Mouse (Mus musculus): ENCODE measurements around the gene E130309D02Rik. TPM values are rescaled to one million over a fixed set of nuclear protein-coding genes. Genes with fewer than 3 reads are reported as not detected.
A peak's percentile ranks its signal among the peaks of the same experiment; 100 is the strongest.

Gene E130309D02Rik
- polyA plus RNA-seq, 1 experiment from 2014 or later, result 24.0 TPM

GRCm38 (mm10) chr5:143279247-143279646, 35.9 kb downstream of the E130309D02Rik start:
- Histone ChIP-seq H3K4me1 (ENCODE audit: control insufficient read depth, insufficient read depth, low read length) (no peaks in the 10 kb centered on the region), H3K4me2 (ENCODE audit: low read depth, low read length) (no peak overlapping the region), H3K9ac (ENCODE audit: low read length) (no peak overlapping the region), H3K27ac (ENCODE audit: low read length) (no peak overlapping the region), H3K27me3 (ENCODE audit: control insufficient read depth, insufficient read depth, low read length) (peaks cover 28% of the 10 kb centered on the region), H3K9me3 (replicated peaks; ENCODE audit: control insufficient read depth, low read length) (no peaks in the 10 kb centered on the region), H3K36me3 (ENCODE audit: control insufficient read depth, insufficient read depth) (no peaks in the 10 kb centered on the region), H3K4me3 (ENCODE audit: low read length) (no peak overlapping the region)
- ATAC-seq (replicated peaks; ENCODE audit: extremely low read depth, insufficient read depth, low FRiP score), result no peak
- 50% methylated on average over 10 of the region's 10 CpGs for WGBS

- Histone ChIP-seq H3K4me1 (ENCODE audit: control insufficient read depth, insufficient read depth, low read length) (peaks cover under 1% of the 10 kb centered on the region; the same call in 1 of the 2 replicates), H3K9ac (ENCODE audit: low read length) (no peak overlapping the region), H3K4me2 (ENCODE audit: low read depth, low read length) (no peak overlapping the region), H3K27me3 (ENCODE audit: control insufficient read depth, insufficient read depth, low read length) (peaks cover 20% of the 10 kb centered on the region), H3K4me3 (ENCODE audit: low read length) (no peak overlapping the region), H3K9me3 (replicated peaks; ENCODE audit: control insufficient read depth, low read length) (no peaks in the 10 kb centered on the region), H3K27ac (ENCODE audit: low read length) (no peak overlapping the region), H3K36me3 (ENCODE audit: control insufficient read depth, insufficient read depth) (no peaks in the 10 kb centered on the region)
- ATAC-seq (replicated peaks; ENCODE audit: extremely low read depth, insufficient read depth, low FRiP score), result no peak
- WGBS, result 44% methylated on average over 5 of the region's 5 CpGs
These were observed 39.4 kb downstream of the E130309D02Rik start for GRCm38 (mm10) chr5:143275761-143276160.

- Histone ChIP-seq H3K27me3 (ENCODE audit: control insufficient read depth, insufficient read depth, low read length) (peaks cover 8% of the 10 kb centered on the region), H3K27ac (ENCODE audit: low read length) (no peak overlapping the region), H3K4me3 (ENCODE audit: low read length) (no peak overlapping the region), H3K36me3 (ENCODE audit: control insufficient read depth, insufficient read depth) (no peaks in the 10 kb centered on the region), H3K9me3 (replicated peaks; ENCODE audit: control insufficient read depth, low read length) (no peaks in the 10 kb centered on the region), H3K4me2 (ENCODE audit: low read depth, low read length) (no peak overlapping the region), H3K9ac (ENCODE audit: low read length) (no peak overlapping the region), H3K4me1 (ENCODE audit: control insufficient read depth, insufficient read depth, low read length) (peaks cover 14% of the 10 kb centered on the region)
- no peak for ATAC-seq (replicated peaks; ENCODE audit: extremely low read depth, insufficient read depth, low FRiP score)
- WGBS, result 84% methylated on average over 16 of the region's 16 CpGs
These were observed 42.4 kb downstream of the E130309D02Rik start for GRCm38 (mm10) chr5:143272540-143273330.

GRCm38 (mm10) chr5:143272108-143272507, 43.1 kb downstream of the E130309D02Rik start:
- no peak for ATAC-seq (replicated peaks; ENCODE audit: extremely low read depth, insufficient read depth, low FRiP score)
- 71% methylated on average over 3 of the region's 3 CpGs for whole genome bisulfite sequencing
- H3K9ac ChIP-seq (ENCODE audit: low read length), result no peak overlapping the region
- peaks cover 14% of the 10 kb centered on the region for H3K4me1 ChIP-seq (ENCODE audit: control insufficient read depth, insufficient read depth, low read length)
- H3K4me3 ChIP-seq (ENCODE audit: low read length), result no peak overlapping the region
- H3K9me3 ChIP-seq (replicated peaks; ENCODE audit: control insufficient read depth, low read length), result no peaks in the 10 kb centered on the region
- H3K27ac ChIP-seq (ENCODE audit: low read length), result no peak overlapping the region
- no peak overlapping the region for H3K4me2 ChIP-seq (ENCODE audit: low read depth, low read length)
- H3K27me3 ChIP-seq (ENCODE audit: control insufficient read depth, insufficient read depth, low read length), result peaks cover 2% of the 10 kb centered on the region
- no peaks in the 10 kb centered on the region for H3K36me3 ChIP-seq (ENCODE audit: control insufficient read depth, insufficient read depth)

- no peaks in the 10 kb centered on the region; the same call in none of the 2 replicates for H3K27me3 ChIP-seq (ENCODE audit: control insufficient read depth, insufficient read depth, low read length)
- H3K4me3 ChIP-seq (ENCODE audit: low read length), result no peak overlapping the region
- H3K4me2 ChIP-seq (ENCODE audit: low read depth, low read length), result no peak overlapping the region
- no peak for ATAC-seq (replicated peaks; ENCODE audit: extremely low read depth, insufficient read depth, low FRiP score)
- H3K36me3 ChIP-seq (ENCODE audit: control insufficient read depth, insufficient read depth), result no peaks in the 10 kb centered on the region
- no peak overlapping the region for H3K27ac ChIP-seq (ENCODE audit: low read length)
- H3K9ac ChIP-seq (ENCODE audit: low read length), result no peak overlapping the region
- H3K4me1 ChIP-seq (ENCODE audit: control insufficient read depth, insufficient read depth, low read length), result peaks cover 14% of the 10 kb centered on the region
- WGBS, result 65% methylated on average over 6 of the region's 6 CpGs
- H3K9me3 ChIP-seq (replicated peaks; ENCODE audit: control insufficient read depth, low read length), result no peaks in the 10 kb centered on the region
These were observed 43.5 kb downstream of the E130309D02Rik start for GRCm38 (mm10) chr5:143271642-143272041.

- no peaks in the 10 kb centered on the region for H3K36me3 ChIP-seq (ENCODE audit: control insufficient read depth, insufficient read depth)
- ATAC-seq (replicated peaks; ENCODE audit: extremely low read depth, insufficient read depth, low FRiP score), result 0 out of 2 replicates have a peak, but pooled peaks have one; percentile 8
- no peak overlapping the region for H3K27ac ChIP-seq (ENCODE audit: low read length)
- H3K4me3 ChIP-seq (ENCODE audit: low read length), result peak overlapping the region; percentile 94
- peak overlapping the region; percentile 90 for H3K9ac ChIP-seq (ENCODE audit: low read length)
- 4% methylated on average over 12 of the region's 12 CpGs for WGBS
- no peaks in the 10 kb centered on the region for H3K9me3 ChIP-seq (replicated peaks; ENCODE audit: control insufficient read depth, low read length)
- peaks cover 14% of the 10 kb centered on the region for H3K4me1 ChIP-seq (ENCODE audit: control insufficient read depth, insufficient read depth, low read length)
- H3K27me3 ChIP-seq (ENCODE audit: control insufficient read depth, insufficient read depth, low read length), result no peaks in the 10 kb centered on the region
- H3K4me2 ChIP-seq (ENCODE audit: low read depth, low read length), result peak overlapping the region; percentile 69
These were observed 45.0 kb downstream of the E130309D02Rik start for GRCm38 (mm10) chr5:143270151-143270519.

- Histone ChIP-seq H3K9me3 (replicated peaks; ENCODE audit: control insufficient read depth, low read length) (no peaks in the 10 kb centered on the region), H3K4me2 (ENCODE audit: low read depth, low read length) (peak within 1 kb of the TSS; percentile 69), H3K27ac (ENCODE audit: low read length) (peak within 1 kb of the TSS; percentile 78), H3K36me3 (ENCODE audit: control insufficient read depth, insufficient read depth) (no peaks in the 10 kb centered on the region), H3K27me3 (ENCODE audit: control insufficient read depth, insufficient read depth, low read length) (no peaks in the 10 kb centered on the region), H3K4me3 (ENCODE audit: low read length) (peak within 1 kb of the TSS; percentile 94), H3K9ac (ENCODE audit: low read length) (peak within 1 kb of the TSS; percentile 90), H3K4me1 (ENCODE audit: control insufficient read depth, insufficient read depth, low read length) (peaks cover 14% of the 10 kb centered on the region)
- ATAC-seq (replicated peaks; ENCODE audit: extremely low read depth, insufficient read depth, low FRiP score), result peak; percentile 79
- WGBS, result under 1% methylated on average over 65 of the region's 79 CpGs
These were observed 45.6 kb downstream of the E130309D02Rik start, which contains the start of gene Zfp316 for GRCm38 (mm10) chr5:143269363-143270150. TSS of gene Zfp316 (minus strand) at chr5:143270022.

GRCm38 (mm10) chr5:143268985-143269362, 46.2 kb downstream of the E130309D02Rik start:
- 28% methylated on average over 8 of the region's 8 CpGs for whole genome bisulfite sequencing
- no peaks in the 10 kb centered on the region for H3K9me3 ChIP-seq (replicated peaks; ENCODE audit: control insufficient read depth, low read length)
- ATAC-seq (replicated peaks; ENCODE audit: extremely low read depth, insufficient read depth, low FRiP score), result no peak
- H3K9ac ChIP-seq (ENCODE audit: low read length), result peak overlapping the region; percentile 90
- H3K36me3 ChIP-seq (ENCODE audit: control insufficient read depth, insufficient read depth), result no peaks in the 10 kb centered on the region; the same call in 1 of the 2 replicates
- peaks cover 14% of the 10 kb centered on the region for H3K4me1 ChIP-seq (ENCODE audit: control insufficient read depth, insufficient read depth, low read length)
- no peaks in the 10 kb centered on the region for H3K27me3 ChIP-seq (ENCODE audit: control insufficient read depth, insufficient read depth, low read length)
- H3K4me2 ChIP-seq (ENCODE audit: low read depth, low read length), result peak overlapping the region; percentile 69
- H3K4me3 ChIP-seq (ENCODE audit: low read length), result peak overlapping the region; percentile 94
- no peak overlapping the region for H3K27ac ChIP-seq (ENCODE audit: low read length)

- 81% methylated on average over 6 of the region's 6 CpGs for WGBS
These were observed 48.4 kb downstream of the E130309D02Rik start for GRCm38 (mm10) chr5:143266794-143267193.

More at GRCm38 (mm10) chr5:143266794-143267193, 48.4 kb downstream of the E130309D02Rik start:
- Histone ChIP-seq H3K9ac (ENCODE audit: low read length) (no peak overlapping the region), H3K27me3 (ENCODE audit: control insufficient read depth, insufficient read depth, low read length) (no peaks in the 10 kb centered on the region), H3K9me3 (replicated peaks; ENCODE audit: control insufficient read depth, low read length) (no peaks in the 10 kb centered on the region), H3K27ac (ENCODE audit: low read length) (no peak overlapping the region), H3K36me3 (ENCODE audit: control insufficient read depth, insufficient read depth) (peaks cover 8% of the 10 kb centered on the region; the same call in 1 of the 2 replicates), H3K4me2 (ENCODE audit: low read depth, low read length) (no peak overlapping the region), H3K4me3 (ENCODE audit: low read length) (no peak overlapping the region), H3K4me1 (ENCODE audit: control insufficient read depth, insufficient read depth, low read length) (peaks cover 14% of the 10 kb centered on the region)
- ATAC-seq (replicated peaks; ENCODE audit: extremely low read depth, insufficient read depth, low FRiP score), result no peak

Measured in heart, embryonic 16.5 days (tissue).